28 mouse cellular contexts compared by ENCODE assay signal in genomic region chr7:135691941-135692340, GRCm38 (mm10).
"Had no signal": no experiment of that assay in that cellular context is flagged by ENCODE, and none has a peak within 500 bp of the region (broad histone marks: within the 10 kb centered on the region; RNA-seq: fewer than 3 reads in every experiment).

No protein-coding gene starts in this region.

- H3K9me3 ChIP-seq: limb, embryonic 10.5 days; limb, embryonic 12.5 days; limb, embryonic 13.5 days; limb, embryonic 15.5 days; liver, embryonic 12.5 days; liver, embryonic 13.5 days; liver, embryonic 15.5 days; lung, embryonic 15.5 days; megakaryocyte, embryonic 14.5 days; midbrain, embryonic 10.5 days; midbrain, embryonic 12.5 days; midbrain, embryonic 13.5 days; midbrain, embryonic 15.5 days; neural tube, embryonic 12.5 days had no signal

- H3K27me3 ChIP-seq: limb, embryonic 12.5 days; limb, embryonic 13.5 days; limb, embryonic 15.5 days; liver, embryonic 12.5 days; liver, embryonic 13.5 days; liver, embryonic 15.5 days; lung, embryonic 15.5 days; megakaryocyte, embryonic 14.5 days; midbrain, embryonic 12.5 days; midbrain, embryonic 13.5 days; midbrain, embryonic 15.5 days; neural tube, embryonic 12.5 days had no signal

- H3K36me3 ChIP-seq: midbrain, embryonic 15.5 days had no signal

- H3K9ac ChIP-seq: limb, embryonic 12.5 days; limb, embryonic 13.5 days; limb, embryonic 15.5 days; liver, embryonic 12.5 days; liver, embryonic 13.5 days; liver, embryonic 14.5 days; liver, embryonic 15.5 days; liver, postnatal 0 days; lung, embryonic 14.5 days; lung, embryonic 15.5 days; midbrain, embryonic 12.5 days; midbrain, embryonic 13.5 days; midbrain, embryonic 15.5 days; neural tube, embryonic 12.5 days had no signal

- H3K4me1 ChIP-seq: limb, embryonic 10.5 days; limb, embryonic 12.5 days; limb, embryonic 13.5 days; limb, embryonic 15.5 days; liver, embryonic 12.5 days; liver, embryonic 13.5 days; liver, embryonic 15.5 days; midbrain, embryonic 10.5 days; midbrain, embryonic 12.5 days; midbrain, embryonic 13.5 days; midbrain, embryonic 15.5 days; neural tube, embryonic 12.5 days had no signal

- DNase-seq: left cerebral cortex, postnatal 4 days; liver; liver, embryonic 13.5 days; liver, postnatal 0 days; lung, adult 18-20 months; lung, adult 2 months; lung, embryonic 14.5 days; lung, postnatal 10 days; lung, postnatal 14 days; lung, postnatal 36 days; lung, postnatal 4 days; midbrain, embryonic 14.5 days had no signal

- H3K27ac ChIP-seq: limb, embryonic 10.5 days; limb, embryonic 12.5 days; limb, embryonic 13.5 days; limb, embryonic 15.5 days; liver, embryonic 12.5 days; liver, embryonic 13.5 days; liver, embryonic 14.5 days; liver, embryonic 15.5 days; lung, embryonic 15.5 days; macrophage; midbrain, embryonic 10.5 days; midbrain, embryonic 12.5 days; midbrain, embryonic 13.5 days; midbrain, embryonic 15.5 days; neural tube, embryonic 12.5 days had no signal

- H3K4me3 ChIP-seq: limb, embryonic 10.5 days; limb, embryonic 12.5 days; limb, embryonic 13.5 days; limb, embryonic 15.5 days; liver, embryonic 12.5 days; liver, embryonic 13.5 days; liver, embryonic 15.5 days; lung, embryonic 15.5 days; megakaryocyte, embryonic 14.5 days; midbrain, embryonic 10.5 days; midbrain, embryonic 12.5 days; midbrain, embryonic 13.5 days; midbrain, embryonic 15.5 days; myocyte; neural tube, embryonic 12.5 days had no signal
